Mouse (Mus musculus) midbrain, embryonic 10.5 days (tissue): ENCODE results near the gene Vmn1r131. TPM values are rescaled to one million over a fixed set of nuclear protein-coding genes. Genes with fewer than 3 reads are reported as not detected.
"Not testable (repeated sequence)": the region's sequence is repeated elsewhere in the genome, so short reads cannot be mapped to it uniquely, and the experiment has no call there.

ENCODE experiments used
- DNase-seq: peaks from one replicate; pipeline ENCODE4 v3.0.0-alpha.2; 2017; ENCODE audit warnings: low spot score
- H3K27ac ChIP-seq: fragments of 300-500 bp; sonication (generic); replicated peaks from 2 replicates; pipeline ENCODE4 v1.5.1; 2016; ENCODE audit warnings: mild to moderate bottlenecking
- H3K27me3 ChIP-seq: fragments of 300-500 bp; sonication (generic); 2 replicates; pipeline ENCODE4 v1.6.1; 2016; ENCODE audit warnings: low read depth, mild to moderate bottlenecking; ENCODE audit not compliant: poor library complexity, severe bottlenecking
- H3K36me3 ChIP-seq: fragments of 300-500 bp; sonication (generic); 2 replicates; pipeline ENCODE4 v1.6.1; 2016; ENCODE audit warnings: mild to moderate bottlenecking, moderate library complexity
- H3K4me1 ChIP-seq: fragments of 300-500 bp; sonication (generic); 2 replicates; pipeline ENCODE4 v1.6.1; 2016
- H3K4me3 ChIP-seq: fragments of 300-500 bp; sonication (generic); 2 replicates; pipeline ENCODE4 v1.5.1; 2016; ENCODE audit warnings: mild to moderate bottlenecking, moderate library complexity
- H3K9me3 ChIP-seq: fragments of 300-500 bp; sonication (generic); replicated peaks from 2 replicates; pipeline ENCODE4 v1.6.1; 2016; ENCODE audit warnings: mild to moderate bottlenecking
- whole genome bisulfite sequencing: fragments of 180-500 bp; shearing (Covaris S2); methylation state at CpG from one replicate; pipeline ENCODE4 v1.1.7; 2016; 5-methylcytosine and 5-hydroxymethylcytosine counted together
- polyA plus RNA-seq: library from polyadenylated mRNA; unstranded; fragments of >200 nt; fragmentation: Nextera tagmentation; extraction: Ambion mirVana; gene quantifications from 2 replicates; pipeline ENCODE4 v1.2.1, GENCODE M21; 2016

Gene Vmn1r131
- not detected in 2 replicates for polyA plus RNA-seq

GRCm38 (mm10) chr7:21545990-21546389 lies at the start of gene Vmn1r131:
TSS of gene Vmn1r131 (minus strand) at chr7:21546090.
- not testable (repeated sequence) for H3K9me3 ChIP-seq

GRCm38 (mm10) chr7:21511480-21511879 lies 34.4 kb downstream of the Vmn1r131 start, which contains the start of gene Vmn1r130:
TSS of gene Vmn1r130 (plus strand) at chr7:21511780.
- not testable (repeated sequence) for DNase-seq, H3K27me3 ChIP-seq, H3K4me3 ChIP-seq, H3K36me3 ChIP-seq, H3K9me3 ChIP-seq, H3K27ac ChIP-seq, H3K4me1 ChIP-seq
- WGBS = no CpG with 5 or more reads among the region's 3 CpGs

More at GRCm38 (mm10) chr7:21545990-21546389, at the start of gene Vmn1r131:
- H3K27ac ChIP-seq, DNase-seq, H3K36me3 ChIP-seq, H3K27me3 ChIP-seq, H3K4me1 ChIP-seq, H3K4me3 ChIP-seq: not testable (repeated sequence)
- WGBS = no CpG with 5 or more reads among the region's 2 CpGs

Other genes starting within 250 kb of the Vmn1r131 start
- not detected in 2 replicates for gene Vmn1r126, start 244.6 kb downstream of the Vmn1r131 start, polyA plus RNA-seq
- gene Vmn1r127, start 226.2 kb downstream of the Vmn1r131 start, polyA plus RNA-seq = not detected in 2 replicates
- gene Vmn1r128, start 196.7 kb downstream of the Vmn1r131 start, polyA plus RNA-seq = not detected in 2 replicates
- gene Vmn1r129, start 184.8 kb downstream of the Vmn1r131 start, polyA plus RNA-seq = not detected in 2 replicates
- gene Gm6882, start 113.3 kb downstream of the Vmn1r131 start, polyA plus RNA-seq = not detected in 2 replicates
- gene Vmn1r130, start 34.3 kb downstream of the Vmn1r131 start, polyA plus RNA-seq = not detected in 2 replicates
- gene Vmn1r132, start 68.0 kb upstream of the Vmn1r131 start, polyA plus RNA-seq = not detected in 2 replicates
- not detected in 2 replicates for gene Gm4175, start 215.4 kb upstream of the Vmn1r131 start, polyA plus RNA-seq